Mouse (Mus musculus): ENCODE results near the gene Gm17606. TPM values are rescaled to one million over a fixed set of nuclear protein-coding genes. Genes with fewer than 3 reads are reported as not detected.

The Gm17606 gene
- polyA plus RNA-seq (2015; fragmentation: Nextera tagmentation; extraction: Ambion mirVana): not detected in 2 replicates

DNA sequence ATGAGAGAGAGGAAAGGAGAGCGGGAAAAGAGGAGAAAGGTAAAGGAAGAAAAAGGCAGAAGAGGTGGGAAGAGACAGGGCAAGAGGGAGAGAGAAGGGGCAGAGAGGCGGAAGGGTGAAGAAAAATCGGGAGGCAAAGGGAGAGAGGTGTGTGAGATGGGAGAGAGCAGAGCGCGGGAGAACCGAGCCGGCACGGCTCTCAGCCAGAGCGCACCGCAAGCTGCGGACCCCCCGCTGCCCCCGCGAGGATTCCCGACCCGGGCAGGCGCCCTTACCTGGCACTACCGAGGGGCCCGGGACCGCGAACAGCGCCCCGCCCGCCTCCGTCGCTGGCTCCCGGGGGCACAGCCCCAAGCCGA, at the start of gene Gm17606:
Gene Gm17606, plus strand, starts transcription at position 7 of the 359 bp plus-strand sequence.
- no peaks in the 10 kb centered on the region for H3K27me3 ChIP-seq (ENCODE audit: control insufficient read depth, insufficient read depth, low read depth, low read length)
- 0 out of 2 replicates have a peak within 1 kb of the TSS, but pooled peaks have one; percentile 41 for H3K27ac ChIP-seq (ENCODE audit: low read length)
- WGBS: 1% methylated on average over 27 of the region's 28 CpGs
- peak within 1 kb of the TSS; percentile 58 for H3K4me3 ChIP-seq (ENCODE audit: low read length)
- peak within 1 kb of the TSS; percentile 75 for H3K9ac ChIP-seq (ENCODE audit: low read length)
- ATAC-seq (ENCODE audit: low read depth): no peak; the same call in 1 of the 2 replicates
- peaks cover 6% of the 10 kb centered on the region; the same call in 1 of the 2 replicates for H3K4me1 ChIP-seq (replicated peaks; ENCODE audit: control insufficient read depth, insufficient read depth, low read length)
- H3K4me2 ChIP-seq (ENCODE audit: low read depth, low read length): peak within 1 kb of the TSS; percentile 84
- H3K36me3 ChIP-seq (ENCODE audit: control insufficient read depth, insufficient read depth, low read length): peaks cover 28% of the 10 kb centered on the region
- H3K9me3 ChIP-seq (ENCODE audit: control insufficient read depth, low read length): no peaks in the 10 kb centered on the region

DNA sequence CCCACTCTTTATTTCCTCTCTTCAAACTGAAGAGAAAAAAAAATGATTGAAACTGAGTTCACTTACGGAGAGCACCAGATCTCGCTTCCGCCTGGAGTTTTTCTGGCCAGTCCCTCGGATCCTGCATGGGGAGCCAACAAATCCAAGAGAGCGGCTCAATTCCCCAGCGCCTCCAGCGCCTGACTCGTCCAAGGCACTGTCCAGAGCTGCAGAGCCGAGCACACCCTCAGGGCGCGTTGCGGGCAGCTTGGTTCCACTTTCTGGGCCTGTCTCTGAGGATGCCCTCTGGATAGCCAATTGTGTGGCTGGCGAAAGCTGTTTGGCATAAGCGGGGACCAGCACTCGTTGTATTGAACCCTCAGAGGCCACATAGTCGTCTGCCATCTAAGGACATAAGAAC, 49.7 kb upstream of the Gm17606 start:
- H3K4me1 ChIP-seq (replicated peaks; ENCODE audit: control insufficient read depth, insufficient read depth, low read length): peaks cover 4% of the 10 kb centered on the region; the same call in 1 of the 2 replicates

DNA sequence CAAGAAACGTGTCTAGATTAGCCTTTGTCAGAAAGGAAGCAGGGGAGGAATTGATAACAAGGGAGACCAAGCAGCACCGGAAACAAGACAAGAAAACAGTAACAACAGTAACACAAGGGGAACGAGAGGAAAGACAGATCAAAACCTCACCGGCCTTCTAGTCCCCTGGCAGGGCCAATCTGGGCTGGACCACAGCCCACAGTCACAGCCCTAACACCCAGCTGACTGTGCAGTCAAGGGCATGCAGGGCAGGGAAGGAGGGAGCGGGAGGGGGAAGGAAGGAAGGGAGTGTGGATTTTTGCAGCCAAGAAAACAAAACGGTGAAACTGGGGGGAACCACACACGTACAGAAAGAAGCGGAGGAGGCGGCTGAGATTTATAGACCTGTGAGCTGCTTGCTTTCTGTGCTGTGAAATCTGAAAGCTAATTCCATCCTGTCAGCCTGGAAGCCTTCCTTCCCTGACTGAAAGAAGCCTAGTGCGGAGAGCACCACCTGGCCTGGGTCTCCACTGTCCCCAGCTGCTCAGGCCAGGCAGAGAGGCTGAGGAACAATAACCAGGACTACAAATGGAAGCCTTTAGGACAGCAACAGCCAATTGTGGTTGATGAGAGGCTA, 48.3 kb upstream of the Gm17606 start:
- ATAC-seq (ENCODE audit: low read depth): peak; percentile 41; the same call in 1 of the 2 replicates
- Histone ChIP-seq H3K9ac (ENCODE audit: low read length) (peak overlapping the region; percentile 36; the same call in 1 of the 2 replicates), H3K4me1 (replicated peaks; ENCODE audit: control insufficient read depth, insufficient read depth, low read length) (peaks cover 4% of the 10 kb centered on the region; the same call in 1 of the 2 replicates), H3K27me3 (ENCODE audit: control insufficient read depth, insufficient read depth, low read depth, low read length) (no peaks in the 10 kb centered on the region), H3K4me2 (ENCODE audit: low read depth, low read length) (no peak overlapping the region), H3K27ac (ENCODE audit: low read length) (peak overlapping the region; percentile 49; the same call in 1 of the 2 replicates), H3K36me3 (ENCODE audit: control insufficient read depth, insufficient read depth, low read length) (peaks cover 13% of the 10 kb centered on the region; the same call in 1 of the 2 replicates), H3K9me3 (ENCODE audit: control insufficient read depth, low read length) (no peaks in the 10 kb centered on the region), H3K4me3 (ENCODE audit: low read length) (no peak overlapping the region)
- 54% methylated on average over 10 of the region's 10 CpGs for WGBS

More for the DNA sequence above, 49.7 kb upstream of the Gm17606 start:
- H3K4me3 ChIP-seq (ENCODE audit: low read length): no peak overlapping the region
- no peak for ATAC-seq (ENCODE audit: low read depth)
- H3K27ac ChIP-seq (ENCODE audit: low read length): no peak overlapping the region
- H3K27me3 ChIP-seq (ENCODE audit: control insufficient read depth, insufficient read depth, low read depth, low read length): no peaks in the 10 kb centered on the region
- 91% methylated on average over 16 of the region's 16 CpGs for WGBS
- no peak overlapping the region; the same call in 1 of the 2 replicates for H3K9ac ChIP-seq (ENCODE audit: low read length)
- peaks cover 11% of the 10 kb centered on the region; the same call in 1 of the 2 replicates for H3K36me3 ChIP-seq (ENCODE audit: control insufficient read depth, insufficient read depth, low read length)
- H3K4me2 ChIP-seq (ENCODE audit: low read depth, low read length): no peak overlapping the region
- H3K9me3 ChIP-seq (ENCODE audit: control insufficient read depth, low read length): no peaks in the 10 kb centered on the region

DNA sequence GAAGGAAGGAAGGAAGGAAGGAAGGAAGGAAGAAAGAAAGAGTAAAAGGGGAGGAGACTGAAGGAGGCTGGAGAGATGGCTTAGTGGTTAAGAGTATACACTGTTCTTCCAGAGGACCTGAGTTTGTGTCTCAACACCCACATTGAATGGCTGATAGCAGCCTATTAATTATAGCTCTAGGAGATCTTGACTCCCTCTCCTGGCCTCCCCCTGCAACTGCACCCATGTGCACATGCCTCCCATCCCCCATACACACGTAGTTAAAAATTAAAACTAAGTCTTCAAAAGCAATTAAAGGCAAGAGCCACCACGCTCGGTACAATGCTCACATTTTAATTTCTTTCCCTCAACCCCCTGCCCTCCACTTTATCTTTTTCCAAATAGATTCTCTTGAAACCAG, 46.7 kb upstream of the Gm17606 start:
- 90% methylated on average over 3 of the region's 3 CpGs for WGBS
- Histone ChIP-seq H3K36me3 (ENCODE audit: control insufficient read depth, insufficient read depth, low read length) (peaks cover 14% of the 10 kb centered on the region; the same call in 1 of the 2 replicates), H3K9ac (ENCODE audit: low read length) (no peak overlapping the region), H3K4me3 (ENCODE audit: low read length) (no peak overlapping the region), H3K9me3 (ENCODE audit: control insufficient read depth, low read length) (no peaks in the 10 kb centered on the region), H3K27me3 (ENCODE audit: control insufficient read depth, insufficient read depth, low read depth, low read length) (no peaks in the 10 kb centered on the region), H3K4me1 (replicated peaks; ENCODE audit: control insufficient read depth, insufficient read depth, low read length) (peaks cover 4% of the 10 kb centered on the region; the same call in 1 of the 2 replicates), H3K27ac (ENCODE audit: low read length) (no peak overlapping the region), H3K4me2 (ENCODE audit: low read depth, low read length) (no peak overlapping the region)
- ATAC-seq (ENCODE audit: low read depth): no peak

DNA sequence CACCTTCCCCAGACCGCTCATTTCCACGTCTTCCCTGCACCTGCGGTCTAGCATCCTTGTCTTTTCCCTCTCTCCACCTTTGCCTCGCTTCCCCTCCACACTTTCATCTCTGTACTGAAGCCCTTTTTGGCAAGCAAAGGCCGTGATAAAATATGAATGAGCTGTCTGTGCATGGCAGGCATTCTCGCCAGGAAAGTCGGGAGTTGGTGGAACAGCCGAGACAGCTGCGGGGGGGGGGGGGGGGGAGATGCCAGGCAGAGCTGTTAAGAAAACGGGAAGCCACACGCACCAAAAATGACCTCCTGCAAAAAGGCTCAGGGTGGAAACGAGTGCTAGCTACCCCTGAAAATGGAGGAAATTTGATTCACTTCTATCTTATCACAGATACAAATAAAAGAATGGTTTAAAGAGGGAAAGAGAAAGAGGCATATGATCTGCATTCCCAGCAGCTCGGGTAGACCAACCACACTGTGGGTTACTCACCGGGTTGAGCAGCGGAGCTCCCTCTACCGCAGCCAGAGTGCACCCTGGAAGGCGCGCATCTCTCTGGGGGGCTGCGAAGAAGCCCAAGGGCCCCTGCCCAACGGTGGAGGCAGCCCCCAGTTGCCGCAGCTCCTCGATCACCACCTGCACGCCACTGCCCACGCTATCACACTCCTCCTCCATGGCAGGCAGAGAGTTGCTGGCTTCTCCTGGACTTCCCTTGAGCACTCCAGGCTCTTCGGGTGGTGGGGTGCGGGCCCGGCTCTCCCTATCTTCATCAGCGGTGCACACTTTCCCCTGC, 45.9 kb upstream of the Gm17606 start:
- no peak for ATAC-seq (ENCODE audit: low read depth)
- no peaks in the 10 kb centered on the region for H3K27me3 ChIP-seq (ENCODE audit: control insufficient read depth, insufficient read depth, low read depth, low read length)
- no peak overlapping the region for H3K27ac ChIP-seq (ENCODE audit: low read length)
- no peak overlapping the region for H3K4me3 ChIP-seq (ENCODE audit: low read length)
- 63% methylated on average over 28 of the region's 28 CpGs for WGBS
- H3K36me3 ChIP-seq (ENCODE audit: control insufficient read depth, insufficient read depth, low read length): peaks cover 17% of the 10 kb centered on the region; the same call in 1 of the 2 replicates
- H3K9me3 ChIP-seq (ENCODE audit: control insufficient read depth, low read length): no peaks in the 10 kb centered on the region
- H3K4me1 ChIP-seq (replicated peaks; ENCODE audit: control insufficient read depth, insufficient read depth, low read length): peaks cover 4% of the 10 kb centered on the region; the same call in 1 of the 2 replicates
- no peak overlapping the region for H3K4me2 ChIP-seq (ENCODE audit: low read depth, low read length)
- H3K9ac ChIP-seq (ENCODE audit: low read length): no peak overlapping the region

DNA sequence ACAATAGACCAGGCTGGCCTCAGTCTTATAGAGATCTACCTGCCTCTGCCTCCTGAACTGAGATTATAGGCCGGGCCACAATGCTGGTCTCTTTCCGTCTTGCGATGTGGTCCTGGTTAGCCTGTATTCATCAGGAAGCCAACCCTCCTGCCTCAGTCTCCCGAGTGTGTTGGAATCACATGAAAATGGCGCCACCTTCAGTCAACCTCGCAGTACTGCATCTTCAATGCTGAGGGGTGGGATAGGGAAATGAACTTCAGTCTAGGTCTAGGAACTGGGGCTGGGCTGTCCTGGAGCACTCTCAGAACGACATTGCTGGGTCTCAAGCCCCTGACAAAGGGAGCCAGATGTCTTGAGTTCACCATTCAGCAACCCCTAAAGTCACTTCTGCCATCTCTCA, 43.7 kb upstream of the Gm17606 start:
- no peak for ATAC-seq (ENCODE audit: low read depth)
- Histone ChIP-seq H3K4me3 (ENCODE audit: low read length) (no peak overlapping the region), H3K9me3 (ENCODE audit: control insufficient read depth, low read length) (no peaks in the 10 kb centered on the region), H3K9ac (ENCODE audit: low read length) (no peak overlapping the region), H3K27ac (ENCODE audit: low read length) (no peak overlapping the region), H3K27me3 (ENCODE audit: control insufficient read depth, insufficient read depth, low read depth, low read length) (no peaks in the 10 kb centered on the region), H3K4me2 (ENCODE audit: low read depth, low read length) (no peak overlapping the region), H3K36me3 (ENCODE audit: control insufficient read depth, insufficient read depth, low read length) (peaks cover 13% of the 10 kb centered on the region; the same call in 1 of the 2 replicates), H3K4me1 (replicated peaks; ENCODE audit: control insufficient read depth, insufficient read depth, low read length) (peaks cover 4% of the 10 kb centered on the region; the same call in 1 of the 2 replicates)
- WGBS: 73% methylated on average over 7 of the region's 7 CpGs

DNA sequence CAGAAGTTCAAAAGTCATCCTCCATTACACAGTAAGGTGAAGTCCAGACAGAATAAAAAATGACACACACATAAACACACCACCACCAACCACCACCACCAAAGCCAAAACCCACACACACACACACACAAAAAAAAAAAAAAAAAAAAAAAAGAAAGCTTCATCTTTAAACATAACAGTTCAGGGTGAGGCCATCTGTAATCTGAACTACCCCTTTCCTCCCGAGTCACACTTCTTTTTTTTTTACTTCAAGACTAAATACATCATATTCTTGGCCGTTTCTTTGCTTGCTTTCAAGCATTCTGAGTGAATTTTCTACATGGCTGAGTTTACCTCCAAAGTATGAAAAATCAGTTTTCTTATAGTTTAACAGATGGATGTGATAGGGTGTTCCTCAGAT, 39.2 kb upstream of the Gm17606 start:
- peaks cover 11% of the 10 kb centered on the region for H3K4me1 ChIP-seq (replicated peaks; ENCODE audit: control insufficient read depth, insufficient read depth, low read length)
- ATAC-seq (ENCODE audit: low read depth): no peak
- WGBS: 30% methylated on average over 2 of the region's 2 CpGs

DNA sequence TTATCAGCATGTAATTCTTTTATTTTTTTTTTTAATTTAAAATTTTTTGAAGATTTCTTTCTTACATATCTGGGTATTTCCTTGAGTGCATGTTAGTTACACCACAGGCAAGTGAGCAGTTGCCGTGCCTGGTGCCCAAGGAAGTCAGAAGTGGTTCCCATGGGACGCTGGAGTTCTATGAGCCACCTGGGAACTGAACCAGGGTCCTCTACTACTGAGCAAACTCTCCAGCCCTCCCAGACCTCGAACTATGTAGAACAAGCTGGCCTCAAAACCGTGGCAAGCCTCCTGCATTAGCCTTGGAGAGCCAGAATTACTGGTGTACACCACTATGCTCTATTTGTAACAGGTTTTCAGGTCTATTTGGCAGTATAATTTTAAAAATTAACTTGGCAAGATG, 38.1 kb upstream of the Gm17606 start:
- Histone ChIP-seq H3K4me2 (ENCODE audit: low read depth, low read length) (peak overlapping the region; percentile 39), H3K9me3 (ENCODE audit: control insufficient read depth, low read length) (no peaks in the 10 kb centered on the region), H3K27me3 (ENCODE audit: control insufficient read depth, insufficient read depth, low read depth, low read length) (no peaks in the 10 kb centered on the region), H3K36me3 (ENCODE audit: control insufficient read depth, insufficient read depth, low read length) (0 out of 2 replicates have a peak, but pooled peaks cover 4% of the 10 kb centered on the region), H3K9ac (ENCODE audit: low read length) (peak overlapping the region; percentile 81), H3K4me3 (ENCODE audit: low read length) (peak overlapping the region; percentile 73), H3K27ac (ENCODE audit: low read length) (peak overlapping the region; percentile 93), H3K4me1 (replicated peaks; ENCODE audit: control insufficient read depth, insufficient read depth, low read length) (peaks cover 11% of the 10 kb centered on the region)
- WGBS: 24% methylated on average over 4 of the region's 4 CpGs
- ATAC-seq (ENCODE audit: low read depth): no peak

More for the DNA sequence above, 39.2 kb upstream of the Gm17606 start:
- no peak overlapping the region for H3K4me3 ChIP-seq (ENCODE audit: low read length)
- 0 out of 2 replicates have a peak, but pooled peaks cover 6% of the 10 kb centered on the region for H3K36me3 ChIP-seq (ENCODE audit: control insufficient read depth, insufficient read depth, low read length)
- H3K4me2 ChIP-seq (ENCODE audit: low read depth, low read length): no peak overlapping the region
- H3K9me3 ChIP-seq (ENCODE audit: control insufficient read depth, low read length): no peaks in the 10 kb centered on the region
- H3K27ac ChIP-seq (ENCODE audit: low read length): no peak overlapping the region
- H3K9ac ChIP-seq (ENCODE audit: low read length): no peak overlapping the region
- H3K27me3 ChIP-seq (ENCODE audit: control insufficient read depth, insufficient read depth, low read depth, low read length): no peaks in the 10 kb centered on the region

All from lung, embryonic 16.5 days (tissue).